25 mouse cellular contexts compared by ENCODE assay signal in the genomic region with DNA sequence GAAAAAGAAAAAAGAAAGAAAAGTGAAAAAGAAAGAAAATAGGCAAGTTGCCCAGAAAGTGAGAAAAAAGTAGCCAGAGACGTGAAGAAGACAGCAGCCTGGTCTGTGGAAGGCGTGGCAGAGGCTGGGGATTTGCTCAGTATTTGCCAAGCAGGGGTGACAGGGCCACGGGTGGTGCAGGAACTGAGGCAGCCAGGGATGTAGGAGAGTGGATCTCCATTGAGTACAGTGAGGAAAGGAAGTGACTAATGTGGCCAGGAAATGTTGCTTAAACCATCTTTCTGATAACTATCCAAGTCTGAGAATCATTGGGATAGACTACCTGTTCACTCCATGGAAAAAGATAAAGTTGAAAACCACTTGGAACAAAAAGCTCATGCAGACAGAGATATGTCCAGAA.
"Had no signal": no experiment of that assay in that cellular context is flagged by ENCODE, and none has a peak within 500 bp of the region (broad histone marks: within the 10 kb centered on the region; RNA-seq: fewer than 3 reads in every experiment).

No protein-coding gene starts in this region.

- H3K4me3 ChIP-seq: gastrocnemius, adult 2 months; heart, embryonic 10.5 days; heart, embryonic 12.5 days; hindbrain, embryonic 13.5 days; hindbrain, embryonic 15.5 days; kidney, embryonic 15.5 days; left cerebral cortex, adult 2 months; limb, embryonic 10.5 days; limb, embryonic 12.5 days; liver, embryonic 13.5 days; liver, embryonic 15.5 days had no signal

- H3K27me3 ChIP-seq: hindbrain, embryonic 13.5 days; hindbrain, embryonic 15.5 days; kidney, embryonic 15.5 days; limb, embryonic 12.5 days; liver, embryonic 13.5 days; liver, embryonic 15.5 days had no signal

- H3K9me3 ChIP-seq: heart, embryonic 10.5 days; heart, embryonic 12.5 days; hindbrain, embryonic 13.5 days; hindbrain, embryonic 15.5 days; kidney, embryonic 15.5 days; limb, embryonic 10.5 days; limb, embryonic 12.5 days; liver, embryonic 13.5 days; liver, embryonic 15.5 days had no signal

- ATAC-seq: hindbrain, postnatal 0 days; intestine, embryonic 16.5 days had no signal

- DNase-seq: gastrocnemius, adult 2 months; gastrocnemius, postnatal 10 days; gastrocnemius, postnatal 25 days; heart, adult 18-20 months; heart, postnatal 10 days; kidney, adult 11 months; kidney, adult 2 months; kidney, adult 9 months; kidney, postnatal 14 days; kidney, postnatal 36 days; layer of hippocampus, adult 9-11 months; layer of hippocampus, postnatal 36 days; liver; liver, embryonic 13.5 days had no signal

- H3K36me3 ChIP-seq: heart, embryonic 10.5 days; heart, embryonic 12.5 days; hindbrain, embryonic 13.5 days; hindbrain, embryonic 15.5 days; kidney, embryonic 15.5 days; limb, embryonic 10.5 days; limb, embryonic 12.5 days; liver, embryonic 13.5 days; liver, embryonic 15.5 days had no signal
